Mouse (Mus musculus): ENCODE data around the gene Chsy1.

DNA sequence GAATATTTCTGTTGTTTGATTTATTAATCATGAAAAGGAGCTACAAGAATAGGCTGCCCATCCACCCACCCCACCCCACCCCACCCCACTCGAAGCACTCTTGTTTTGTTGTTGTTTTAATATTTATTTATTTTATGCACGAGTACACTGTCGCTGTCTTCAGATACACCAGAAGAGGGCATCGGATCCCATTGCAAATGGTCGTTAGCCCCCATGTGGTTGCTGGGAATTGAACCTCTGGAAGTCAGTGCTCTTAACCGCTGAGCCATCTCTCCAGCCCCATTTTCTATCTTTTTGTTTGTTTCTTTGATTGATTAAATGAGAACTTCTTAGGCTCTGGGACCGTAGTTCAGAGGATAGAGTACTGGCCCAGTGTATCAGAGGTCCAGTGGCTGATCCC is 1.4 kb upstream of the Chsy1 start:
- no peak for TF ChIP-seq CTCF (IDR thresholded peaks at IDR 0.05; ENCODE audit: low read depth, low read length)
- TF ChIP-seq GATA1 (IDR thresholded peaks at IDR 0.05; ENCODE audit: borderline replicate concordance, low read length): no peak
